Mouse (Mus musculus) kidney, postnatal 36 days (tissue): ENCODE measurements around the gene Cd9.

Experiments used
- DNase-seq, 2 experiments: peaks; one replicate each; pipeline ENCODE4 v3.0.0; 2021 to 2022; ENCODE audit warnings: mixed read lengths in 2 of 2

The Cd9 gene

GRCm38 (mm10) chr6:125494092-125494871 lies at the start of gene Cd9:
Cd9 (minus strand) TSS chr6:125494791.
- DNase-seq, result peak; percentile 75 to 88

DNA sequence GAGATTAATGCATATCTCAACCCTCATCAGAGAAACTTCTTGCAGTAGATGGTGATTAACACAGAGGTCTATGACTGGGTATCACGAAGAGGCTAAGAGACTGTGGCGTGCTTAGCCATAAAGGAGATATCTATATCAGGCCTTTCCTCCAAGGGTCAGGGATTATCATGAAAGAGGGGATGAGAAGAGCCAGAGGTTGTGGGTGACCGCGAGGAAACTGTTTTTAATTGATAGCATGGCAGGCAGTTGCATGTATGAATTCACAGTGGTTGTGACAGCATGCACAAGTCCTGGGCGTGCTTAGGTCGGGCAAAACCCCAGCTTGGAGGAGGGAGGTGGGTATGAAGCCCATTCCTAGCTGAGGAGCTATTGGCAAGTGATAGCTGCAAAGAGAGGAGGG lies 46.7 kb upstream of the Cd9 start:
- DNase-seq, result no peak

DNA sequence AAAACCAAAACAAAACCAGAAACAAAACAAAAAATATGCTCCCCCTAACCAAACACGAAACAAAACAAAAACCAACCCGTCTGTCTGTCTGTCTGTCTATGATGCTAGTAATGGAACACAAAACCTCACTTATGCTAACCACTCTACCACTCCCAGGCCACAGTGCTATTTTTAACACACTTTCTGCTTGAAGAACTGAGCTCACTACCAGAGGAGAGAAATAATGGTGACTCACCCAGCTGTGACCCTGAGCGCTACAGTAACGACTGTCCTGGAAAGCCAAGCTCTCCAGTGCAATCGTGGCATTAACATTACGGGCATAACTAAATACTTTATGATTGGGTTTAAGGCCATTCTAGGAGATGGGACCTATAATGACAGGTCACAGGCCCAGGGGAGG lies 46.2 kb upstream of the Cd9 start:
- no peak for DNase-seq

GRCm38 (mm10) chr6:125540199-125540598 lies 45.6 kb upstream of the Cd9 start:
- DNase-seq, result no peak

- no peak for DNase-seq
Observed at GRCm38 (mm10) chr6:125539423-125539822, 44.8 kb upstream of the Cd9 start.

GRCm38 (mm10) chr6:125538469-125538868 lies 43.9 kb upstream of the Cd9 start:
- DNase-seq, result no peak

DNA sequence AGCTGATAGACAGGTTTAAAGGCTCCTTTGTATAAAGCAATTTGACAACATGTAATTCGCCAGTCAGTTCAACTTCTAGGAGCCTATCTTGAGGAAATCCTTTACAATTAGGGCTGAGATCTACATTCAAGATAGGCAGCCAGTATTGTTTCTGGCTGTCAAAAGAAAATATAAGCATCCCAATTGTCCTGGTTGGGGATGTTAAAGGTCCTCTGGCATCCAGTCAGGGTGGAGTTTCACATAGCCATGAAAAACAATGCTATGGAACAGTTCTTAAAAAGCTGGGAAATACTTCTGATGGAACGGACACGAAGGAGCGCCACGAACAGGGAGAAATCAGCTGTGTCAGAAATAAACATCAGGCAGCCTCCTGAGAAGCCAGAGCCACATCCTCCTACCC lies 40.4 kb upstream of the Cd9 start:
- DNase-seq, result no peak

DNA sequence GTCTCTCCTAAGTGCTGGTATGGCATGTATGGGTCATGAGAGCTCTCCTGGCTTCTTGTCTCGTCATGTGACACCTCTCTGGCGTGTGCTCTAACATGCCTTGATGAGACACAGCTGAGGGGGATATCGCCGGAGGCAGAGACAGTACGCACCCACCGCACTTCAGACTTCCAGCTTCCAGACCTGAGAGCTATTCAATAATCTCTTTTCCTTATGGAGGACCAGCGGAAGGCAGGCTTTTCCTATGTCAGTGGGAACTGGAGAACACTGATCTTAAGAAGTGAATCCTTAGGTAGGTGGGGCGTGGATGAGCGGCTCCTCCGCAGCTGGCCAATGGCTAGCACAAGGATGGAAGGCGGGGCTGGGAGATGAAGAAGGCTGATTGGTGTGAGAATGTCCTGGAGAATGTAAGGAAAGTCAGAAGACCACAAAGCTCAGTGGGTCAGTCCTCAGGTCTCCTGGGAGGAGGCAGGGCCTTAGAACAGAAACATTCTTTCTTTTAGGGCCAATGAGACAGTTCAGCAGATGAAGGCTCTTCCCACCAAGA lies 38.6 kb upstream of the Cd9 start:
- no peak for DNase-seq

GRCm38 (mm10) chr6:125529479-125529878 lies 34.9 kb upstream of the Cd9 start:
- DNase-seq, result peak; percentile 13 to 51

DNA sequence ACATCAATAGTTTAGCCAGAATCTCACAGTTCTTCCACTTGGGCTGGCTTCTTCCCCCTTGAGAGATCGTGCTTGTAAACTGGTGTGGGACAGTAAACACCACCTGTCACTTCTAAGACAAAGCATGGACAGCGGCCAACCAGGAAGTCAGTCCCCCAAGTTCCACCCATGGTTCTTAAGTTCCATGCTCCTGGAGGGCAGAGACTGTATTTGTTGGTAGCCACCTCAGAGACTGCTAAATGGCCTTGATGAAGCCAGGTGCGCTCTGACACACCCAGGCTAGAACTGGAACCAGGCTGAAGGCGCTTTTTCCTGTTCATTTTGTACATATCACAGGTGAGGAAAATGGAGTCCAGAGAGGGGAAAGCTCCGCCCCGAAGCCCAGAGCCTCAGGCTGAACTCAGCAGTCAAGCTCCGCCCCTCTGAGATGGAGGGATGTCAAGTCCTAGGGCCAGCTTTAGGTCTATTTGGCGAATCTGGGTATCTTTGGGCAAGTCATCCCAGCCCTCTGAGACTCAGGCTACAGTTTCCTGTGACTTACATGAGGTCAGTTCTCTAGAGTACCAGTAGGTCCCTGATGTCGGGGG lies 34.1 kb upstream of the Cd9 start:
- DNase-seq, result no peak

- no peak for DNase-seq
Observed at GRCm38 (mm10) chr6:125526066-125526465, 31.5 kb upstream of the Cd9 start.

DNA sequence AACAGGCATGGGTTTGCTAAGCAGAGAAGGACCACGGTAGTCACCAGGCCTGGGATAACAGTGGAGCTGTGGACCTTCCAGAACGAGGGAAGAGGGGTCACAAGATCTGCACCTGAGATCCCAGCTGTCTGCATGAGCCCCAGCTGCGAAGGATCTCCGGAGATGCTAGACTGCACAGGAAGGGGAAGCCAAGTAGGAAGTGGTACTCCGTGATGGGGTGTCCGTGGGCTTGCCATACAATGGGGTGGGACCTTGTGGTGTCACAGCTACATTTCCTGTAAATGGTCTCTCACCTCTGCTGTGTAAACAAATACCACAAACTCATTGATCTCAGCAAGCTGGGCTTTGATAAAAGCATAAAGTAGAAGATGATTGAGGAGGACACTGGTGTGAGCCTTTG lies 29.4 kb upstream of the Cd9 start:
- DNase-seq, result no peak

DNA sequence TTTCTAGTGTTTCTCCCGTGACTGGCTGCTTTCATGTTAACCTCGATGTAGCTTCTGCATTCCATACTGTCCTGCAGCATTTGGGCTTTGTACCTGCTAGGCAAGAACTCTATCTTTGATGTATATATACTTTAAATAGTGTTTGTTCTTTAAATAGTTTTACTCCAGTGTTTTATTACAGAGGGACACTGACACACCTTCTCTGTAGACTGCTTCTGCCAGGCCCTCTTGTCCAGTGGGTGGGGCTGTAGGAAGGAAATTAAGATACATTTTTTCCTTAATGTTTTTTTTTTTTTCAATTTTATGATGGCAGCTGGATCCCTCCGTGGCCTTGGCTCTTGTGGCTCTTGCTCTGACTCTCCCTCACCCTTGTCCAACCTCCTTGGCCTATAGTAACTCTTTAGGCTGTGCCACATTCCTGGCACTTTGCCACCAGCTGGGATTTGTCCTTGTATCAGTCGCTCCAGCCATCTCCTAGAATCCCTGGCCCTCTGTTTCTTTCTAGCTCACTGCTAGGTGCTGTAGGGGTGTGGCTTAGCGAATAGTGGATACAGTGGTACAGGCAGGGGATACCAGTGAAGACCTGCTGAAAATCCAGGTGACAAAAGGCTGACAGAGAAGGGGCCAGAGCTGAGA lies 27.1 kb upstream of the Cd9 start:
- no peak for DNase-seq

DNA sequence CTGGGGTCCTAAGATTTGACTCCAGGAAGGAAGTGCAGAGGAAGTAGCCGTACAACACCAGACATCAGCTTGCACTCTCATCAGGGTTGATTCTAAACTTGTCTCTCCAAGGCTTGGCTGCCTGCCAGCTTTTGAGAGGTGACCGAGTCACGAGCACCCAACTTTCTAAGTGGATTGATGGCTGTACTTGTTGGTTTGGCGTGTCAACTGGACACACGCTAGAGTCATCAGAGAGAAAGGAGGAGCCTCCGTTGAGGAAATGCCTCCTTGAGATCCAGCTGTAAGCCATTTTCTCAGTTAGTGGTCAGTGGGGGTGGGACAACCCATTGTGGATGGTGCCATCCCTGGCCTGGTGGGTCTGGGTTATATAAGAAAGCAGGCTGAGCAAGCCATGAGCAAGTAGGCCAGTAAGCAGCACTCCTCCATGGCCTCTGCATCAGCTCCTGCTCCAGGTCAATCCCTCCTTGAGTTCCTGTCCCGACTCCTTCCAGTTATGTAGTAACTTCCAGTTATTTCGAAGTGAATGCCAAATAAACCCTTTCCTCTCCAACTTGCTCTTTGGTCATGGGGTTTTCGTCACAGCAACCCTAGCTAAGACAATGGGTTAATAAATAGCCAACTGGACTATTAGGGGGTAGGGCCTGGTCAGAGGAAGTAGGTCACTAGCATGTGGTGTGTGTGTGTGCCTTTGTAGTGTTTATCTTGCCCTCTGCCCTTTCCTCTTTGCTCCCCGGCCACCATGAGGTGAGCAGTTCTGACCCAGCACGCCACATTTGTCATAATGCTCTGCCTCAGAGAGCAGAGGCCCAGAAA lies 21.1 kb upstream of the Cd9 start:
- peak; percentile 83 to 85 for DNase-seq

DNA sequence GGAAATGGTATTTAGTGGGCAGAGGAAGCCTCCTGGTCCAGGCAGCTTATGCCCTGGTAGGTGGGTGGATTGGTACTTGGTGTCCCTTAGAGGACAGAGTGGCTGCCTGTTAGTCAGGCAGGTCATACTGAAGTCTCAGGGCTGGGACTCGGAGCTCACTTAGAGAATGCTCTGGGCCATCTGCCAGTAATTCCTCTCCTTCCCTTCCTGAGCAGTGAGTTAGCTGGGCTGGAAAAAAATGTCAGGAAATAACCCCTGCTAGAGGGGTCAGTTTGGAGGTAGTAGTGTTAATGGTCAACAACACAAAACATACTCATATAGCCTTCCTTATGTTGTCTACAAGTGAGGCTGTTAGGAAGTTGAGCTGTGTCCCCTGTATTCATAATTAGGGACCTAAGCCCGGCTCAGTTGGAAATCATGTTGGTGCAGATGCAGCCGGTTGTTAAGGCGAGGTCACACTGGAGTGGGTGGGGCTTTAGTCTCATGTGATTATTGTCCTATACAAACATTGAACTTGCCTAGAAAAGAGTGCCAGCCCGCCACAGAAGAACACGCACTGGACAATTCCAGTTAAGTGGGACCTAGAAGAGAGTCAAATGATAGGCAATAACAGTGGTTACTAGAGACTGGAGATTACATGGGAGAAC lies 18.5 kb upstream of the Cd9 start:
- DNase-seq, result peak; percentile 80 to 84

GRCm38 (mm10) chr6:125511196-125511595 lies 16.6 kb upstream of the Cd9 start:
- DNase-seq, result no peak

GRCm38 (mm10) chr6:125510645-125511044 lies 16.1 kb upstream of the Cd9 start:
- no peak for DNase-seq

GRCm38 (mm10) chr6:125509783-125510182 lies 15.2 kb upstream of the Cd9 start:
- DNase-seq, result no peak

DNA sequence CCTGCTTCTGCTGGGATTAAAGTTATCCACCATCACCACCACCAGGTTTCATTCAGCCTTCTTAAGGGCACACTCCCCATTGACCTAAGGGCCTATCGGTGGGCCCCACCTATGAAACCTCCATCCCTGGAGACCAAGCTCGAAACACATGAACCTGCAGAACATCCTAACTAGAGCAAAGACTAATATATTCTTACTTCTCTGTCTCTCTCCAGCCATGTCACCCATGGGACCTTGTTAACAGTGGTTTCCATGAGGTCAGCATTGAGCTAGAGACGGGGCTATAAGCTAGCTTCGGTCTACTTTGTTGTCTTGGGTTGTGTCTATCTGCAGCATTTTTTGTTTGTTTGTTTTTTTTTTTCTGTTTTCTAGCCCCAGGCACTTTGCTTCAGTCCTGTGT lies 11.8 kb upstream of the Cd9 start:
- DNase-seq, result no peak

DNA sequence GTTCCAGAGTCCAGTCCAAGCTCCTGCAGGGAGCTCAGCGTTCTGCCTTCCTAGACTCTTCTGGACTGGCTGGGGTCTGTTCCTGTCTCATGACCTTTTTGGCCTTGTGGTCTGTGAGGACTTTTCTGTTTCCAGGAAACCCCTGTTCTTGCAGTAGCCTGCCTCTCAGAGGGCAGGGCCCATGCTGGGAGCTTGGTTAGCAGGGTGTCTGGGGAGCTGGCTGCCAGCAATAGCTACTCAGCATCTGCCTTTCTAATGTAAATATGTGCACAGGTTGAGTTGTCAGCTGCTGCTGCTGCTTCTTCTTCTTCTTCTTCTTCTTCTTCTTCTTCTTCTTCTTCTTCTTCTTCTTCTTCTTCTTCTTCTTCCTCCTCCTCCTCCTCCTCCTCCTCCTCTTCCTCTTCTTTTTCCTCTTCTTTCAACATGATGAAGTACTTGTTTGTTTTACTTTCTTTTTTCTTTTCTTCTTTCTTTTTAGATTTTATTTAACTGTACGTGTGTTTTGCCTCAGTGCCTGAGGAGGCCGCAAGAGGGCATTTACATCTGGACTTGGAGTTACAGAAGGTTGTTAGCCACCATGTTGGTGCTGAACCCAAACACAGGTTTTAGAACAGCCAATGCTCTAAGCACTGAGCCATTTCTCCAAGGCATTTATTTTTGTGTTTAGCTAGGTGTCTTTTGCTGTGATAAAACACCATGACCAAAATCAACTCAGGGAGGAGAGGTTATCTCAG lies 10.2 kb upstream of the Cd9 start:
- DNase-seq, result no peak

GRCm38 (mm10) chr6:125503186-125503802 lies 8.7 kb upstream of the Cd9 start:
- DNase-seq, result peak in 1 of 2 experiments; percentile 11
